Mouse (Mus musculus) liver, adult 2 months (tissue): ENCODE measurements at regions not wholly inside any gene's neighbourhood (a gene's known extent, or its start where the extent isn't known, plus 50 kb on each side); places are given as distances from the start of the nearest gene placed in this dataset.

Experiments used
- CTCF ChIP-seq: fragments of 200-500 bp; IDR thresholded peaks from 2 replicates; pipeline ENCODE4 v1.5.1; 2011; ENCODE audit warnings: low read depth, low read length, control low read depth
- POLR2A ChIP-seq: fragments of 200-500 bp; IDR thresholded peaks from 2 replicates; pipeline ENCODE4 v1.6.1; 2011; ENCODE audit warnings: low read length, control low read depth; ENCODE audit not compliant: insufficient read depth; ENCODE audit errors: extremely low read depth

- TF ChIP-seq POLR2A (no peak), CTCF (no peak)
These were observed 63.3 kb upstream of the Xcl1 start for GRCm38 (mm10) chr1:164998621-164999020.
